Mouse (Mus musculus) hindbrain, embryonic 14.5 days (tissue): ENCODE measurements around the gene Iqschfp. TPM values are rescaled to one million over a fixed set of nuclear protein-coding genes. Genes with fewer than 3 reads are reported as not detected.

ENCODE experiments used
- ATAC-seq: fragments of 200-750 bp; cut with Nextera tagmentation; 2 replicates; pipeline ENCODE4 v1.8.0; 2017; ENCODE audit warnings: moderate number of reproducible peaks, mild to moderate bottlenecking, moderate TSS enrichment, moderate library complexity; ENCODE audit not compliant: low FRiP score
- DNase-seq: peaks from one replicate; pipeline ENCODE4 v3.0.0-alpha.2; 2015; ENCODE audit warnings: low spot score
- H3K27ac ChIP-seq: fragments of 300-500 bp; sonication (generic); 2 replicates; pipeline ENCODE4 v1.5.1; 2014; ENCODE audit warnings: mild to moderate bottlenecking, moderate library complexity
- H3K27me3 ChIP-seq: fragments of 300-500 bp; sonication (generic); 2 replicates; pipeline ENCODE4 v1.6.1; 2014; ENCODE audit warnings: mild to moderate bottlenecking, low read length, mixed read lengths; ENCODE audit not compliant: control insufficient read depth, insufficient read depth
- H3K36me3 ChIP-seq: fragments of 300-500 bp; sonication (generic); replicated peaks from 2 replicates; pipeline ENCODE4 v1.6.1; 2014; ENCODE audit not compliant: control insufficient read depth, insufficient read depth
- H3K4me1 ChIP-seq: fragments of 300-500 bp; sonication (generic); replicated peaks from 2 replicates; pipeline ENCODE4 v1.6.1; 2014; ENCODE audit warnings: antibody characterized with exemption, low read length, mixed read lengths; ENCODE audit not compliant: control insufficient read depth, insufficient read depth
- H3K4me2 ChIP-seq: fragments of 300-500 bp; sonication (generic); replicated peaks from 2 replicates; pipeline ENCODE4 v1.6.1; 2014; ENCODE audit warnings: mild to moderate bottlenecking, moderate library complexity
- H3K4me3 ChIP-seq: fragments of 300-500 bp; sonication (generic); replicated peaks from 2 replicates; pipeline ENCODE4 v1.5.1; 2014; ENCODE audit warnings: mild to moderate bottlenecking, low read length
- H3K9ac ChIP-seq: fragments of 300-500 bp; sonication (generic); 2 replicates; pipeline ENCODE4 v1.6.1; 2014
- H3K9me3 ChIP-seq: fragments of 300-500 bp; sonication (generic); 2 replicates; pipeline ENCODE4 v1.6.1; 2016; ENCODE audit warnings: low read length; ENCODE audit not compliant: control insufficient read depth
- WGBS: fragments of 180-500 bp; shearing (Covaris S2); extraction: QIAGEN DNeasy Blood & Tissue Kit; methylation state at CpG from one replicate; pipeline ENCODE4 v1.1.7; 2014; 5-methylcytosine and 5-hydroxymethylcytosine counted together
- polyA plus RNA-seq: library from polyadenylated mRNA; unstranded; fragments of >200 nt; fragmentation: Nextera tagmentation; extraction: Ambion mirVana; gene quantifications from 2 replicates; pipeline ENCODE4 v1.2.1, GENCODE M21; 2014

Gene Iqschfp
- polyA plus RNA-seq, 1 experiment from 2014 or later, result 7.5 TPM

- Histone ChIP-seq H3K4me1 (peaks cover 65% of the 10 kb centered on the region), H3K4me2 (no peak overlapping the region), H3K9me3 (no peaks in the 10 kb centered on the region), H3K27ac (no peak overlapping the region), H3K36me3 (no peaks in the 10 kb centered on the region), H3K9ac (no peak overlapping the region), H3K4me3 (no peak overlapping the region), H3K27me3 (no peaks in the 10 kb centered on the region)
- ATAC-seq, result no peak
- 75% methylated on average over 9 of the region's 9 CpGs for WGBS
- DNase-seq, result no peak
Measured at GRCm38 (mm10) chr3:68589220-68589840, 697.3 kb downstream of the Iqschfp start.

DNA sequence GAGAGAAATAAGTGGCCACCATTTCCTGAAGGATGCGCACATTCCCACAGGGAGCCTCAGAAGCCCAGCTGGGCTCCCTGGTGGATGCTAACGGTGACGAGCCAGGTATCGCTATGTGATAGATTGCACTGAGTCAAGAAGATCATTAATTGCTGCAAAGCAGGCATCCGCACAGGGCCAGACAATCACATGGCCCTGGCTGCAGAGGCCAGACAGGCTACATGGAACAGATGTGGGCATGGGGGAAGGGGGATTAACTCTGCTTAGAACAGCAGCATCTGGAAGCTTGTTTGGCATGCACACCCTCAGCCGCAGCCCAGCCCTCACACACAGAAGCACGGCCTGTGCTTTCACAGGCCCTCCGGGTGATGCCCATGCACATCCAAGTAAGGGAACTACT is 698.4 kb downstream of the Iqschfp start:
- 43% methylated on average over 8 of the region's 8 CpGs for WGBS

GRCm38 (mm10) chr3:68592575-68592974 is 700.5 kb downstream of the Iqschfp start:
- Histone ChIP-seq H3K4me3 (no peak overlapping the region), H3K36me3 (peaks cover 14% of the 10 kb centered on the region; the same call in 1 of the 2 replicates), H3K9ac (0 out of 2 replicates have a peak overlapping the region, but pooled peaks have one; percentile 6), H3K9me3 (no peaks in the 10 kb centered on the region), H3K27ac (no peak overlapping the region), H3K4me1 (peaks cover 52% of the 10 kb centered on the region), H3K4me2 (no peak overlapping the region), H3K27me3 (no peaks in the 10 kb centered on the region)
- ATAC-seq (no peak), DNase-seq (no peak)
- WGBS, result 82% methylated on average over 10 of the region's 10 CpGs

More for the DNA sequence above, 698.4 kb downstream of the Iqschfp start:
- Histone ChIP-seq H3K27me3 (no peaks in the 10 kb centered on the region), H3K9ac (no peak overlapping the region), H3K4me2 (no peak overlapping the region), H3K4me3 (no peak overlapping the region), H3K9me3 (no peaks in the 10 kb centered on the region), H3K27ac (no peak overlapping the region), H3K36me3 (no peaks in the 10 kb centered on the region), H3K4me1 (peaks cover 69% of the 10 kb centered on the region)
- DNase-seq (no peak), ATAC-seq (no peak)

- Histone ChIP-seq H3K9me3 (no peaks in the 10 kb centered on the region), H3K4me2 (no peak overlapping the region), H3K36me3 (peaks cover 14% of the 10 kb centered on the region; the same call in 1 of the 2 replicates), H3K27ac (0 out of 2 replicates have a peak overlapping the region, but pooled peaks have one; percentile 15), H3K27me3 (no peaks in the 10 kb centered on the region), H3K9ac (no peak overlapping the region), H3K4me1 (peaks cover 47% of the 10 kb centered on the region), H3K4me3 (no peak overlapping the region)
- DNase-seq (no peak), ATAC-seq (no peak)
- WGBS, result 53% methylated on average over 12 of the region's 12 CpGs
Measured at GRCm38 (mm10) chr3:68593073-68593867, 701.2 kb downstream of the Iqschfp start.

- Histone ChIP-seq H3K4me2 (no peak overlapping the region), H3K27ac (0 out of 2 replicates have a peak overlapping the region, but pooled peaks have one; percentile 10), H3K36me3 (peaks cover 14% of the 10 kb centered on the region; the same call in 1 of the 2 replicates), H3K9ac (no peak overlapping the region), H3K4me3 (no peak overlapping the region), H3K27me3 (no peaks in the 10 kb centered on the region), H3K4me1 (peaks cover 44% of the 10 kb centered on the region), H3K9me3 (no peaks in the 10 kb centered on the region)
- WGBS, result 71% methylated on average over 10 of the region's 10 CpGs
- ATAC-seq, result no peak
- no peak for DNase-seq
Measured at GRCm38 (mm10) chr3:68595316-68595925, 703.4 kb downstream of the Iqschfp start.

GRCm38 (mm10) chr3:68596938-68597337 is 704.9 kb downstream of the Iqschfp start:
- ATAC-seq (no peak), DNase-seq (no peak)
- H3K27ac ChIP-seq, result no peak overlapping the region
- no peak overlapping the region for H3K4me3 ChIP-seq
- H3K9ac ChIP-seq, result no peak overlapping the region
- H3K4me2 ChIP-seq, result no peak overlapping the region
- no peaks in the 10 kb centered on the region for H3K9me3 ChIP-seq
- H3K4me1 ChIP-seq, result peaks cover 34% of the 10 kb centered on the region
- 89% methylated on average over 4 of the region's 4 CpGs for WGBS
- peaks cover 14% of the 10 kb centered on the region; the same call in 1 of the 2 replicates for H3K36me3 ChIP-seq
- H3K27me3 ChIP-seq, result no peaks in the 10 kb centered on the region

DNA sequence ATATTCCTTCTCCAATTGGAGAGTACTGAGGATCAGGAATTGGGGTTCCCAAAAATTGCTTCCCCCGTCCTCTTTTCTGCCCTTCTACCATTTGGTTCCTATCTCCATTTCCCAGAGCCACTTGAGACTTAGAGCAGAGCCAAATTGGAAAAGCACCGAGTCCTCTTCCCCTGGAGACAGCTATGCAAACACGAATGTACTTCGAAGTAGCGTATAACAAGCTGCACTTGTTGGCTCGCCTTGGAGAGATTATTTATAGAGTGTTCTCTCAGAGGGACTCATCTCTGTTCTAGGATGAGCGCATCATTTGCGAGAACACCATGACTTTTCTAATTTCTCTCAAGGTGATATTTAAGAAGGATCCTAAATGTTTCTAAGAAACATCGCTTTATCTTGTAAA is 710.9 kb downstream of the Iqschfp start:
- WGBS, result 72% methylated on average over 9 of the region's 9 CpGs
- ATAC-seq (no peak), DNase-seq (no peak)
- Histone ChIP-seq H3K9me3 (no peaks in the 10 kb centered on the region), H3K4me2 (no peak overlapping the region), H3K27me3 (no peaks in the 10 kb centered on the region), H3K36me3 (0 out of 2 replicates have a peak, but pooled peaks cover 3% of the 10 kb centered on the region), H3K4me1 (peaks cover 22% of the 10 kb centered on the region), H3K27ac (no peak overlapping the region), H3K9ac (no peak overlapping the region), H3K4me3 (no peak overlapping the region)

DNA sequence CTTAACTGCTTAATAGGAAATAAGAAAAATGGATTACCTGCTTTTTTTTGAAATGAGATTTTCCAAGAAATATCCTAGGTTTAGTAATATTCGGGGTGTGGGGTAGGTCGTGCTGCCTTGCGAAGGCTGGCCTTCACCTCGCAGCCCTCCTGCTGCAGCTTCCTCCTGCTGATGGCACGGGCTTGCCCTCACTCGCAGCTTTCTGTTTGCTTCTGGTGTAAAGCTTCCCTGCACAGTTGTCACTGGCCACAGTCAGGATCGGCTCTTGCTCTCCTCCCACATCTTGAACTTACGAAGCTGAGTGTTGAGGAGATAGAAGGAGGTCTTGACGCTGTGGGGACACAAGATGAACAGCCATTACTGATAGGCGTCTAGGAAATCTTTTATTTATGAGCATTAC is 712.4 kb downstream of the Iqschfp start:
- Histone ChIP-seq H3K27me3 (no peaks in the 10 kb centered on the region), H3K4me3 (no peak overlapping the region), H3K36me3 (0 out of 2 replicates have a peak, but pooled peaks cover 3% of the 10 kb centered on the region), H3K9me3 (no peaks in the 10 kb centered on the region), H3K27ac (peak overlapping the region; percentile 49; the same call in 1 of the 2 replicates), H3K9ac (no peak overlapping the region), H3K4me1 (peaks cover 32% of the 10 kb centered on the region), H3K4me2 (no peak overlapping the region)
- 53% methylated on average over 10 of the region's 10 CpGs for WGBS
- DNase-seq (no peak), ATAC-seq (0 out of 2 replicates have a peak, but pooled peaks have one; percentile 27)

DNA sequence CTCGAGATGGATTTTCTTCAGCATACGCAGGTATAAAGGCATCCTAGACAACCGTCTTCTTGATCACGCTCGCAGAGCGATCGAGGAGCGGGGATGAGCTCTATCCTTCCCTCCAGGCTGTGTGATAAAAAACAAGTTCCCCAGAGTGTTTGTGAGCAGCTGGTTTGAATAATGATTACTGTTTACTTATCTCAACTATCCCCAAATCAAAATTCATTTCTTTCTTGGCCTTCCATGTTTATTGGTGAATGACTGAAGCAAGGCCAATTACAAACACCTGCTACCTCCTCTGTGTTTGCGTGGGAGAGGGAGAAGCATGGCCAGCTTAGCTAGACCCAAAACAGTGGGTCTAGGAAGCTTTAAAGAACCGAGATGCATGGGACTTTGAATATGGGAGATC is 712.9 kb downstream of the Iqschfp start:
- peaks cover 32% of the 10 kb centered on the region for H3K4me1 ChIP-seq
- 0 out of 2 replicates have a peak, but pooled peaks have one; percentile 41 for ATAC-seq
- no peak overlapping the region for H3K4me2 ChIP-seq

More for the DNA sequence above, 712.9 kb downstream of the Iqschfp start:
- H3K9ac ChIP-seq, result no peak overlapping the region
- H3K4me3 ChIP-seq, result no peak overlapping the region
- no peak for DNase-seq
- 38% methylated on average over 10 of the region's 10 CpGs for WGBS
- no peaks in the 10 kb centered on the region for H3K9me3 ChIP-seq
- no peaks in the 10 kb centered on the region for H3K27me3 ChIP-seq
- peak overlapping the region; percentile 49; the same call in 1 of the 2 replicates for H3K27ac ChIP-seq
- H3K36me3 ChIP-seq, result 0 out of 2 replicates have a peak, but pooled peaks cover 3% of the 10 kb centered on the region
